Mouse (Mus musculus): Measurements from ENCODE around the gene Arhgap21. TPM values are rescaled to one million over a fixed set of nuclear protein-coding genes. Genes with fewer than 3 reads are reported as not detected.

Arhgap21 gene
- polyA plus RNA-seq (2015; fragmentation: Illumina TruSeq; extraction: RNeasy Lipid Tissue Mini Kit (QIAGEN cat#74804); ENCODE audit: low read depth, low replicate concordance) = 103 TPM

DNA sequence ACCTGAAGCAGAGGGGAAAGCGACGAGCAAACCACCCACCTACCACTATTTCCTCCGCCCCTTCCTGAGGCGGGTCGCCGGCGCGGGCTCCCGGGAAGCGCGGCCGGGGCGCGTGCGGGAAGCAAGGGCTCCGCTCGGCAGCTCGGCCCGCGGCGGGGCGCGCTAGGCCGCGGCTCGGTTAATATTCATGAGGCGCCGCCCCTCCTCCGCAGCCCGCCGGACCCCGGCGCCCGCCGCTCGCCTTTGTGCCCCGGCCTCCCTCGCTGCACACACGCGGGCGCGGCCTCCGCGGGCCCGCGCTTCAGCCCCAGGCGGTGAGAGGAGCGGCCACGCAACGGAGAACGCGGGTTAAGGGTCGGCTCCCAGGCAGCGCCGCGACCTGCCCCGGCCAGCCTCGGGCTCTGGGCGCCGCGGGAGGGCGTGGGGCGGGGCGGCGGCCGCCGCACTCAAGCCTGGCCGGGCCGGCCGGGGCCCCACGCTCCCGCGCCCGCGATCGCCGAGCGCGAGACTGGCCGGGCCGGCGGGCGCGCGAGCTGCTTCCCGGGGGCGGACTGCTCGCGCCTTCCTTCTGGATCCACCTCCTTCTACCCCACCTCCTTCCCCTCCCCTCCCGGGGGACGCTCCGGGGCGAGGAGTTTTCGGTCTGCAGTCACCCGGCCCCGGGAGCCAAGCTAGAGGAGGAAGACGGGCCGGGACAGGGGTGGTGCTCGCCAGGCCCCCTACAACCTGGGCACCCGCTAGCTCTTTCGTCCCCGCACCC is at the start of gene Arhgap21:
TSS of gene Arhgap21 (minus strand) at position 441 of the 760 bp plus-strand sequence.

Other genes starting within 250 kb of the Arhgap21 start
- 6.0 TPM for gene Enkur, start 236.5 kb upstream of the Arhgap21 start, polyA plus RNA-seq (2015; fragmentation: Illumina TruSeq; extraction: RNeasy Lipid Tissue Mini Kit (QIAGEN cat#74804); ENCODE audit: low read depth, low replicate concordance)
- gene Thnsl1, start 236.8 kb upstream of the Arhgap21 start, polyA plus RNA-seq (2015; fragmentation: Illumina TruSeq; extraction: RNeasy Lipid Tissue Mini Kit (QIAGEN cat#74804); ENCODE audit: low read depth, low replicate concordance) = 22.8 TPM